Mouse (Mus musculus) gastrocnemius, adult 8-10 months (tissue): ENCODE data around the gene Asnsd1. TPM values are rescaled to one million over a fixed set of nuclear protein-coding genes. Genes with fewer than 3 reads are reported as not detected.

Experiments
- total RNA-seq, 4 experiments: library from RNA; stranded (reverse); gene quantifications; 2 replicates each; pipeline ENCODE4 v1.2.4; 2022

Gene Asnsd1
- total RNA-seq, 4 experiments from 2014 or later, result 63.5 to 69.8 (median 66.5) TPM

Other genes with a start within 250 kb of the Asnsd1 start
- not detected for gene 1700019A02Rik, start 165.1 kb downstream of the Asnsd1 start, total RNA-seq
- gene Pms1, start 55.7 kb downstream of the Asnsd1 start, total RNA-seq, result 1 to 10 TPM; 5.5 to 6.6 (median 6.1) TPM
- 1 to 10 TPM; 7.3 to 7.8 (median 7.4) TPM for gene Ormdl1, start 55.7 kb downstream of the Asnsd1 start, total RNA-seq
- under 1 TPM in 1 of 4 experiments, not detected in 3; 0.94 TPM for gene Gm28778, start 55.6 kb downstream of the Asnsd1 start, total RNA-seq
- 10 to 100 TPM; 21.2 to 26.6 (median 25.3) TPM for gene Osgepl1, start 39.1 kb downstream of the Asnsd1 start, total RNA-seq
- 1 to 10 TPM in 3 of 4 experiments, not detected in 1; 6.8 to 9.6 (median 7.3) TPM for gene Asdurf, start 133 bp downstream of the Asnsd1 start, total RNA-seq
- under 1 TPM in 3 of 4 experiments, not detected in 1; 0.19 to 0.34 (median 0.21) TPM for gene Gm28551, start 85 bp downstream of the Asnsd1 start, total RNA-seq